Mouse (Mus musculus) spleen, postnatal 0 days (tissue): Measurements from ENCODE around the gene Gm1527. TPM values are rescaled to one million over a fixed set of nuclear protein-coding genes. Genes with fewer than 3 reads are reported as not detected.

Experiments
- polyA plus RNA-seq: library from polyadenylated mRNA; unstranded; fragments of >200 nt; fragmentation: Nextera tagmentation; extraction: Ambion mirVana; gene quantifications from 2 replicates; pipeline ENCODE4 v1.2.1, GENCODE M21; 2015

The Gm1527 gene
- not detected in 2 replicates for polyA plus RNA-seq

DNA sequence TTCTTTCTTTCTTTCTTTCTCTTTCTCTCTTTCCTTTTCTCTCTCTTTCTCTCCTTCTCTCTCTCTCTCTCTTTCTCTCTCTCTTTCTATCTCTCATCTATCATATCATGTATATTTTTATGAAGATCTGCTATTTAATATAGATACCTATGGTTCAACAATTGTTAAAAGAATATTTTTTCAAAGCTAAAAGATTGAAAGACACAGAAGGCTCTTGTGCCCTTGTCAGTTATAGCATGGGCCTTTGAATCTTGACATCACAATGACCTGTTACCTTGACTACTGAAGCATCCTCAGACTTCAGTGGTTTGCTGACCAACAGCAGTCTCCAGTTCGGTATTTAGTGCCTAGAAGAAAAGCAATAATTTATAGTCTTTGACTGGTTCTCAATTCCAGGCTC is at the start of gene Gm1527:
Gm1527 (plus strand) TSS at position 301 of the 400 bp plus-strand sequence.

Other genes starting within 250 kb of the Gm1527 start
- 0.07 and 0.11 TPM in 2 replicates for gene Slc2a2, start 194.7 kb upstream of the Gm1527 start, polyA plus RNA-seq
- gene Eif5a2, start 111.3 kb upstream of the Gm1527 start, polyA plus RNA-seq: 3.4 and 3.6 TPM in 2 replicates
- gene Rpl22l1, start 87.2 kb upstream of the Gm1527 start, polyA plus RNA-seq: 305 and 326 TPM in 2 replicates
- gene Egfem1, start 189.4 kb downstream of the Gm1527 start, polyA plus RNA-seq: 0.04 and 0.42 TPM in 2 replicates